Mouse (Mus musculus) retina, embryonic 14.5 days (tissue): Measurements from ENCODE around the gene Strbp.
A peak's percentile ranks its signal among the peaks of the same experiment; 100 is the strongest.

Experiments used
- DNase-seq: peaks from one replicate; pipeline ENCODE4 v3.0.0-alpha.2; 2015; ENCODE audit warnings: low spot score

The Strbp gene

DNA sequence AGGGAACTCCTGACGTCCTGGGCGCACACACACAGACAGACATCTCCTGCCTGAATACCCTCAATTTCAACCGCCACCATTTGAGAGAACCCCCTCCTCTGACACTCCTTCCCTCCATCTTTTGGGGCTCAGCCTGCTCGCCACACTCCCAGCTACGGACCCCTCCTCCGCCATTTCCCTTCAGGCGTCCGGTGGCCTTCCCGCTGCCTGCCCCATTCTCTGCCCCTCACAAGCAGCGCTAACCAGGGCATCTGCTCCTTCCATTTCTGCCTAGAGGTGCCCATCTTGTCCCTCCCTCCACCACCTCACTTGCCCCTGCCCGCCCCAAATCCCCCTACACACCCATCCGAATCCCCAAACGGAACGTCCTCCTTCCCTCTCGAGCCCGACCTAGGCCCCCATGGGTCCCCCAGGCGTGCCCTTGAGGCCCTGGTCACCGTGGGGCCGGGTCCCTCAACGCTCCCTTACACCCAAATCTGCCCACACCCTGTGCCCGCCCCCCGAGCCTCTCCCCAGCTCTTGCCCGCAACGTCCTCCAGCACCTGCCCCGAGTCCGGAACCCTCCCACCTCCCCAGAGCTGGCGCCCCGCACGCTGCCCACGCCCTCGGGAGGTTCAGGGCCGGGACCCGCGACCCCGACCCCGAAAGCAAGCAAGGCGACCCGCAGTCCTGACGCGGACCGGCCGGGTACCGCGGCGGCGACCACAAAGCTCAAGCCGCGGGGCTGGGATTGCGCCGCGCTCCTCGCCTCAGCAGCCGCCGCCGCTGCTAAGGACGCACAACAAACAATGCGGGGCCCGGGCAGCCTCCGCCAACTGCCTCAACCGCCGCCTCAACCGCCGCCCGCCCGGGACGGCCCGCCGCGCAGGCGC, 1.1 kb downstream of the Strbp start:
- peak; percentile 45 for DNase-seq

GRCm38 (mm10) chr2:37689064-37689615, 14.5 kb downstream of the Strbp start:
- DNase-seq = no peak

- no peak for DNase-seq
Observed at GRCm38 (mm10) chr2:37687031-37687430, 16.6 kb downstream of the Strbp start.

DNA sequence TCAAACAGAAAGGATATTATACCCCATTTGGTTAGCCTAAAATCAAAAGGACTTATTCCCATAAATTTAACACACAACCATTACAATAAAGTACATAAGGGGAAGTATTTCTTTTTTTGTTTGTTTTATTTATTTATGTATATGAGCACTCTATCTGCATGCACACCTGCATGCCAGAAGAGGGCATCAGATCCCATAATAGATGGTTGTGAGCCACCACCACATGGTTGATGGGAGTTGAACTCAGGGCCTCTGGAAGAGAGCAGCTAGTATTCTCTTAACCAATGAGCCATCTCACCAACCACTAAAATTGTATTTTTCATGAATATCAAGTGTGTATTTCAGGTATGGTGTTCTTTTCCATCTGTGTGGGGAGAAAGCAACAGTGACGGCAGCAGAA, 18.8 kb downstream of the Strbp start:
- no peak for DNase-seq

- DNase-seq = no peak
Observed at GRCm38 (mm10) chr2:37682197-37682811, 21.4 kb downstream of the Strbp start.

DNA sequence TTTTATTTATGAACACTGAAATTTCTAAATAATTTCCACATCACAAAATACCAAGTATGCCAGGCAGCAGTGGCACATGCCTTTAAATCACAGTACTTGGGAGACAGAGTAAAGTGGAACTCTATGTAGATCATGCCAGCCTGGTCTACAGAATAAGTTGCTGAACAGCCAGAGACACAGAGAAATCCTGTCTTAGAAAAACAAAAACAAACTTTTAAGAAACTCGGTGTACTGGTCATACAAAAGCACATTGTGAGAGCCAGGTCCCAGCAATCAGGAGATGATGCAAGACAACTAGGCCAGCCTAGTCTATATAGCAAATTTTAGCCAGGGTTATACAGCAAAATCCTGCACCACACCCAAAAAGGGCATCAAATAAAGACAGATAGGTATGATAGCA, 52.6 kb downstream of the Strbp start:
- DNase-seq = no peak

- no peak for DNase-seq
Observed at GRCm38 (mm10) chr2:37649590-37649989, 54.1 kb downstream of the Strbp start.

GRCm38 (mm10) chr2:37648966-37649365, 54.7 kb downstream of the Strbp start:
- no peak for DNase-seq

- DNase-seq = no peak
Observed at GRCm38 (mm10) chr2:37623343-37623742, 80.3 kb downstream of the Strbp start.

DNA sequence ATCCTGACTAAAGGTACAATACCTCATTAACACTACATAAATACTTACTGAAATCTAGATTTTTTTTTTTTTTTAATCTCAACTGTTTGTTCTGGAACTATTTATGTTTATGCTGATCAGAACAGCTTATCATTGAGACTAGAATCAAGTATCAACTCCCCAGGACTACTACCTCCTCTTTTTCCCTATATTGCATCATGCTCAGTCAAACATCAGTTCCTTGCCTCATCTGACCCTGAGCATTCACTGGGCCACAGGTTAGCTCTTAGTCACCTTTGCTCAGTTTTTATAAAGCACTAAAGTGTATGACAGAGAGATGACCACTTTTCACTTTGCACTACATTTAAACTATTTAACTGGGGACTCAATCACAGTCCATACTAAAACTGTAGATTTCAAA, 115.7 kb downstream of the Strbp start:
- no peak for DNase-seq

DNA sequence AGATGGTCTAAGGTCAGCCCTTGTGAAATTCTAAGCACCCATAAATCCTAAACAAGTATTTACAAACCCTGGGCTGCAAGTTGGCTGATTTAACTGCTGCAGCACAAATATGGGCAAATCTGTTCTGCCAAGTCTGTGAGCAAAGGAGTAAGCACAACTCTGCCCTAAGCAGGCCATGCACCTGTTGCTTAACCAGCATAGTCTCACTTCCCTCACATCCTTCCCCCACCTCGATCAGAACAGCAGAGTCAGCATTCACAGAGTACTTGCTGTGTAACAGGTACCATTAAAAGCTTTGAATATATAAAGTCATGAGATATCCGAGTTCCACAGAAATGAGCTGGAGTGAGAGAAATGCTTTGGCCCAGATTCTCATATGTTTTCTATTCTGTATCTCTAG, 125.5 kb downstream of the Strbp start:
- no peak for DNase-seq

DNA sequence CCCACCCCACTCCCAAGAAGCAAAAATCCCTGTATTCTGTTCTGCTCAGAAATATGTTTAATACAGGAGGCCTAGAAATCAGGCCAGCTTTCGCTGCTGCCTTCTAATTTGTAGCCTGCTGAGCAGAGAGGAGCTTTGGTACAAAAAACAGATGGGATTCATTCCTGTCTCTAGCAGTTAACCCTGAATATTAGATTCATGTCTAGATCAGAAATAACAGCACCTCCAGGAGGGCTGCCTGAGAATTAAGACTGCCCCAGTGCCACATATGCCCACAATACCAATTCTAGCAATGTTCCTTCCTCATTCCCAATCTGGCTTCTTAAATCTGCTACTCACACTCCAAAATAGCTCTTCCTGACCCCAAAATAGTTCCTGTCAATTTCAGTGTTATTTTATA, 127.0 kb downstream of the Strbp start:
- DNase-seq = no peak

DNA sequence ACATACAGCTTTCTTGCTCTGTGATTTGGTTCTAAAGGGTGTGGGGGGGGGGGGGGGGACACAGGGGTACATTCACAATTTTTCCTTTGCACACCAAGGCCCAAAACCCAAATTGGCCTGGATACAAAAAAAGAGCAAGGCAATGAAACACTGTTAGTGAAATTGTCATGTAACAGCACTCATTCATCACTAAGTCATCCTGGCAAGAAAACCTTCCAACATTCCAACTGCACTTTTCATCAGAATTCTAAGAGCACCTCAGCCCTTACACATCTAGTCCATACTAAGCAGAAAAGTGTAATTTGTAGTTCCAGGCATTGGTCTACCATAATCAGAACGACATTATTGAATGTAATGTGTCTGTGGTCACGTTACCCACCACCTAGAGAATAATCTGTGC, 131.5 kb downstream of the Strbp start:
- DNase-seq = no peak

- no peak for DNase-seq
Observed at GRCm38 (mm10) chr2:37570703-37571102, 133.0 kb downstream of the Strbp start.

GRCm38 (mm10) chr2:37569888-37570287, 133.8 kb downstream of the Strbp start:
- DNase-seq = no peak

DNA sequence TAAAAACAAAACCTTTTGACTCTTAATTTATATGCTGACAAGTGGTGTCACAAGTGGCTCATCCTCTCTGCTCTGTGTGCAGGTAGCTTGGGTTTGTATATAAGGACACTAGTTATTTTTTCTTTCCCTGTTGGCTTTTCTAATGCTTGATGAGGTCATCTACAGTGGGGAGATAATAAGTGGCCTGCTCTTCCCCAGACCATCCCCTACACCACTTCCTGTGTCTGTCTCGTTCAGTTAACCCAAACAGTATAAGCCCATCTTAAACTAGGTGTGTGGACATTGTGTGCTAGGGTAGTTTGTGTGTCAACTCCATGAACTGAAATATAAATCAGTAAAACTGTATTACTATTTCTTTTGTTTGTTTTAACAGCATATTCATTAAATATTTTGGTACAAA, 137.6 kb downstream of the Strbp start:
- no peak for DNase-seq

DNA sequence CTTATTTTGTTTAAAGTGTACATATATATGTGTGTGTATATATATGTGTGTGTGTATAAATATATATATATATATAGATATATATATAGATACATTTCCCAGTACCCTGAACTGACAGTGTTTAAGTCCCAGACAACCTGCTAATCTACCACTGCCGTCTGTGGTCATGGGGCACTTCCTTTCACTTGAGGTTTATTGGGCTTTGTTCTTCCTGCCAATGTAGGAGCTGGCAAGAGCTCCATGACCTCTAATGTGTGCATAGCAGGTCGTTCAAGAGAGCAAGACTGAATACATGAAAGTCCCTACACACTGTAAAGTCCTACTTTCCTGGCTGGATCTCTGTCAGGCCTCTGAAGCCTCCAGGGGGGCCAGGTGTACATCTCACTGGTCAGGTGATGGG, 138.1 kb downstream of the Strbp start:
- no peak for DNase-seq

DNA sequence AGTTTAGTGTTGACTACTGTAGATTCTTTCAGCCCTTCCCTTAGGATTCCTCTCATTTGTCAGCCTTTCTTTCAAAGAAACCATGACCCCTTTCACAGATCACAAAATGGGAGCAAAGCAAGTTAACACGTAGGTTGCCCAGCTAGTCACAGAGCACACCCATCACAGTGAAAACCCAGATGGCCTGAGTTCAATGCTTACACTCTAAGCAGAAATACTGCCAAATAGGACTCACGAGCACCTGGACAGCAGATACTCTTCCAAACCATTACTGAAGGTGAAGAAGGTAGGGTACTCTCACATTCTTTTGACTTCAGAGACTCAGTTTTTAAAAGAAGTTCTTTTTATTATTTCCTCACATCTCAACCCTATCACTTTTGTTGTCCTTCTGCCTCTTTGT, 147.3 kb downstream of the Strbp start:
- DNase-seq = no peak

- no peak for DNase-seq
Observed at GRCm38 (mm10) chr2:37549346-37550012, 154.2 kb downstream of the Strbp start.

GRCm38 (mm10) chr2:37531639-37532038, 172.0 kb downstream of the Strbp start:
- no peak for DNase-seq

GRCm38 (mm10) chr2:37530766-37531165, 172.9 kb downstream of the Strbp start:
- no peak for DNase-seq

GRCm38 (mm10) chr2:37529397-37529796, 174.3 kb downstream of the Strbp start:
- no peak for DNase-seq

- no peak for DNase-seq
Observed at GRCm38 (mm10) chr2:37527587-37527986, 176.1 kb downstream of the Strbp start.
